9 mouse cellular contexts compared by ENCODE assay signal in the genomic region with DNA sequence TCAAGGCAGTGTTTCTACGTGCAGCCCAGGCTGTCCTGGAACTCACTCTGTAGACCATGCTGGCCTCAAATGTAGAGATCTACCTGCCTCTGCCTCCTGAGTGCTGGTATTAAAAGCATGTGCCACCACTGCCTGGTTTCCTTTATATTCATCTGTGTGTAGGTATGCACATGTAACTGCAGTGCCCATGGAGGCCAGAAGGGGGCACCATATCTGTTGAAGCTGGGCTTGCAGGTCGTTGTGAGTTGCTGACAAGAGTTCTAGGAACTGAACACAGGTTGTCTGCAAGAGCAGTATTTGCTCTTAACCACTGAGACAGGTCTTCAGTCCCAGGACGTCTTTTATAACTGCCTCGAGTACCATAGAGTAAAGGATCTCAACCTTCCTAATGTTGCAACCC. TPM values are rescaled to one million over a fixed set of nuclear protein-coding genes. Genes with fewer than 3 reads are reported as not detected.
DNase-seq lines count a peak whose midpoint lies in the region; ATAC-seq and TF ChIP-seq lines count a peak whose summit lies in the region.
"Had no signal": no experiment of that assay in that cellular context is flagged by ENCODE, and none has a peak within 500 bp of the region (broad histone marks: within the 10 kb centered on the region; RNA-seq: fewer than 3 reads in every experiment).

No protein-coding gene starts in this region.

- no peak overlapping the region for H3K9ac ChIP-seq in midbrain, embryonic 14.5 days (replicated peaks; ENCODE audit: low read length)
- H3K9ac ChIP-seq: midbrain, embryonic 13.5 days had no signal

- peak; percentile 52 for TF ChIP-seq CTCF in layer of hippocampus, adult 2 months (conservative IDR thresholded peaks at IDR 0.05)
- TF ChIP-seq CTCF in testis, adult 2 months (IDR thresholded peaks at IDR 0.05; ENCODE audit: control insufficient read depth, insufficient read depth, insufficient replicate concordance, low read depth, low read length): peak; percentile 77; the same call in 1 of the 2 replicates

- H3K4me1 ChIP-seq in testis, adult 2 months (ENCODE audit: control insufficient read depth, insufficient read depth, low read length): no peaks in the 10 kb centered on the region
- H3K4me1 ChIP-seq in midbrain, embryonic 14.5 days (ENCODE audit: control insufficient read depth, insufficient read depth, low read length): no peaks in the 10 kb centered on the region
- H3K4me1 ChIP-seq: midbrain, embryonic 13.5 days had no signal

- H3K36me3 ChIP-seq in testis, adult 2 months (ENCODE audit: control insufficient read depth, insufficient read depth, low read length): no peaks in the 10 kb centered on the region
- H3K36me3 ChIP-seq in midbrain, embryonic 14.5 days (ENCODE audit: control insufficient read depth, insufficient read depth, low read length): no peaks in the 10 kb centered on the region
- H3K36me3 ChIP-seq: midbrain, embryonic 13.5 days had no signal

- 77% methylated on average over 4 of the region's 4 CpGs for whole genome bisulfite sequencing in midbrain, embryonic 14.5 days

- no peak overlapping the region for H3K27ac ChIP-seq in layer of hippocampus, adult 2 months
- H3K27ac ChIP-seq in testis, adult 2 months (ENCODE audit: control insufficient read depth, insufficient read depth, low read depth, low read length): no peak overlapping the region
- no peak overlapping the region for H3K27ac ChIP-seq in midbrain, embryonic 14.5 days (replicated peaks; ENCODE audit: low read depth, low read length)
- H3K27ac ChIP-seq: midbrain, embryonic 13.5 days had no signal

- ATAC-seq in midbrain, embryonic 14.5 days (ENCODE audit: low FRiP score, low TSS enrichment): no peak
- ATAC-seq: midbrain, embryonic 13.5 days had no signal

- H3K9me3 ChIP-seq in midbrain, embryonic 14.5 days (ENCODE audit: control insufficient read depth, low read length): no peaks in the 10 kb centered on the region
- H3K9me3 ChIP-seq: midbrain, embryonic 13.5 days had no signal

- no peak for TF ChIP-seq POLR2A in testis, adult 2 months (IDR thresholded peaks at IDR 0.05; ENCODE audit: control insufficient read depth, low read depth, low read length)

- no peak overlapping the region for H3K4me2 ChIP-seq in midbrain, embryonic 14.5 days (ENCODE audit: low read length)
- H3K4me2 ChIP-seq: midbrain, embryonic 13.5 days had no signal

- H3K27me3 ChIP-seq in testis, adult 2 months (ENCODE audit: control insufficient read depth, insufficient read depth, low read length): no peaks in the 10 kb centered on the region
- H3K27me3 ChIP-seq in midbrain, embryonic 14.5 days (ENCODE audit: control insufficient read depth, insufficient read depth, low read length): no peaks in the 10 kb centered on the region
- H3K27me3 ChIP-seq: midbrain, embryonic 13.5 days had no signal

- DNase-seq in layer of hippocampus, adult 2 months (ENCODE audit: low spot score in 2 of 2): no peak
- no peak for DNase-seq in layer of hippocampus, postnatal 10 days (ENCODE audit: low spot score in 2 of 2)
- DNase-seq in CD8-positive naive resting alpha-beta T cell, adult 2 months (ENCODE audit: low read depth in 2 of 2, low spot score in 2 of 2): peak; percentile 42 to 57
- DNase-seq in R1 (ENCODE audit: low read depth, low spot score): peak; percentile 73
- DNase-seq in midbrain, embryonic 14.5 days: no peak
- no peak for DNase-seq in left cerebral cortex, adult 18-20 months (ENCODE audit: low spot score in 2 of 2)

- no peak overlapping the region for H3K4me3 ChIP-seq in layer of hippocampus, adult 2 months
- no peak overlapping the region for H3K4me3 ChIP-seq in testis, adult 2 months (ENCODE audit: control insufficient read depth, low read depth, low read length)
- H3K4me3 ChIP-seq in midbrain, embryonic 14.5 days (replicated peaks; ENCODE audit: low read depth, low read length): no peak overlapping the region
- H3K4me3 ChIP-seq: erythroblast, embryonic 14.5 days; midbrain, embryonic 13.5 days had no signal

RNA-seq across cellular contexts. Expression of a gene that starts 2.6 kb away (rescaled TPM):
- total RNA-seq in layer of hippocampus, adult 2 months (2021): under 1 TPM in 1 of 2 experiments, not detected in 1; 0.12 TPM
- under 1 TPM; 0.21 to 0.36 TPM for total RNA-seq in layer of hippocampus, postnatal 10 days (2021)
- 0.19 and 0.57 TPM in 2 replicates for polyA plus RNA-seq in testis, adult 2 months (2012; rRNA removed)
- 0.28 TPM in 1 of 2 replicates, not detected in the other for polyA plus RNA-seq in midbrain, embryonic 14.5 days (2014; fragmentation: Nextera tagmentation; extraction: Ambion mirVana)
- total RNA-seq in left cerebral cortex, adult 18-20 months (2021): under 1 TPM in 1 of 2 experiments, not detected in 1; 0.37 TPM

Comparison
In these comparisons a context has a peak if more than half of its experiments do, and no peak if none do; other contexts are left out.
1. DNase-seq: peak in CD8-positive naive resting alpha-beta T cell, adult 2 months (2 of 2) and R1 (single experiment); none in layer of hippocampus, adult 2 months (0 of 2), layer of hippocampus, postnatal 10 days (0 of 2), midbrain, embryonic 14.5 days (single experiment) and left cerebral cortex, adult 18-20 months (0 of 2).